Mouse (Mus musculus): ENCODE data around the gene Zfp831. TPM values are rescaled to one million over a fixed set of nuclear protein-coding genes. Genes with fewer than 3 reads are reported as not detected.

Gene Zfp831
- polyA plus RNA-seq, 1 experiment from 2014 or later: 0.04 TPM

GRCm38 (mm10) chr2:174606376-174606775 lies 37.0 kb upstream of the Zfp831 start:
- no peak overlapping the region for H3K9ac ChIP-seq
- no peak overlapping the region for H3K4me3 ChIP-seq (replicated peaks)
- H3K36me3 ChIP-seq: no peaks in the 10 kb centered on the region
- H3K27ac ChIP-seq: peak overlapping the region; percentile 9; the same call in 1 of the 2 replicates
- 76% methylated on average over 5 of the region's 5 CpGs for WGBS
- ATAC-seq (ENCODE audit: insufficient read depth, low FRiP score, low read depth): no peak
- no peaks in the 10 kb centered on the region for H3K27me3 ChIP-seq (replicated peaks)
- no peak overlapping the region for H3K4me2 ChIP-seq
- no peaks in the 10 kb centered on the region for H3K9me3 ChIP-seq
- H3K4me1 ChIP-seq: no peaks in the 10 kb centered on the region

GRCm38 (mm10) chr2:174609892-174610291 lies 33.4 kb upstream of the Zfp831 start:
- Histone ChIP-seq H3K4me3 (replicated peaks) (no peak overlapping the region), H3K36me3 (no peaks in the 10 kb centered on the region), H3K4me1 (no peaks in the 10 kb centered on the region), H3K9ac (no peak overlapping the region), H3K9me3 (no peaks in the 10 kb centered on the region), H3K27ac (no peak overlapping the region), H3K27me3 (replicated peaks) (no peaks in the 10 kb centered on the region), H3K4me2 (no peak overlapping the region)
- ATAC-seq (ENCODE audit: insufficient read depth, low FRiP score, low read depth): no peak
- 84% methylated on average over 5 of the region's 5 CpGs for WGBS

DNA sequence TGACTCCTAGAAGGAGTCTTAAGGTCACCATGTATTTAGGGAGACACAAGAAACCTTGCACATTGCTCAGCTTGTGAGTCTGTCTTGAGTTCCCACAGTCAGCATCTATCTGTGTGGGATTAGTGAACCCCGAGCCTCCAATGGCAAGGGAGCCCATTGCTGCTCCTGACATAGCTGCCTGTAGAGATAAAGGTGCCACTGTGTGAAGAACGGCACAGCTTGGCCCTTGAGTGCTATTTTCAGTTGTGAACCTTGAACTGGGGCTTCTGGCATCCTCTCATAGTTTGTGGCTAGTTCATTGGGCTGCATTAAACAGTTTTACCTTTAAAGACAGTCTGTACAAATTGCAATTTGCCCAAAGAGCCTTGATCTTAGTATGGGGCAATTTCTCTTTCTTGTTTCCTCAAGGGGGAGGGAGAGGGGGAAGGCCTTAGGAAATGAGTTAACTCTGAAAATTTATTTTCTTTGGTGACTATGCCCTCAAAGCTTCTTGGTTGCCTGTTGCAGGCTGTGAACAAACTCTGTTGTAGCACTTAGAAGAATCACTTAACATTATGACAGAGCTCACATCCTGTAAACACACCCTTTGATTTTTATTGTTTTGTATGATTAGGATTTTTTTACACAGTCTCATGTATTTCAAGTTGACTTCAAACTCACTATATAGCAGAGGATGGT lies 30.8 kb upstream of the Zfp831 start:
- Histone ChIP-seq H3K9ac (no peak overlapping the region), H3K36me3 (no peaks in the 10 kb centered on the region), H3K27me3 (replicated peaks) (no peaks in the 10 kb centered on the region), H3K4me3 (replicated peaks) (no peak overlapping the region), H3K27ac (no peak overlapping the region), H3K9me3 (no peaks in the 10 kb centered on the region), H3K4me2 (no peak overlapping the region), H3K4me1 (no peaks in the 10 kb centered on the region)
- ATAC-seq (ENCODE audit: insufficient read depth, low FRiP score, low read depth): no peak
- 65% methylated on average over 2 of the region's 2 CpGs for WGBS

DNA sequence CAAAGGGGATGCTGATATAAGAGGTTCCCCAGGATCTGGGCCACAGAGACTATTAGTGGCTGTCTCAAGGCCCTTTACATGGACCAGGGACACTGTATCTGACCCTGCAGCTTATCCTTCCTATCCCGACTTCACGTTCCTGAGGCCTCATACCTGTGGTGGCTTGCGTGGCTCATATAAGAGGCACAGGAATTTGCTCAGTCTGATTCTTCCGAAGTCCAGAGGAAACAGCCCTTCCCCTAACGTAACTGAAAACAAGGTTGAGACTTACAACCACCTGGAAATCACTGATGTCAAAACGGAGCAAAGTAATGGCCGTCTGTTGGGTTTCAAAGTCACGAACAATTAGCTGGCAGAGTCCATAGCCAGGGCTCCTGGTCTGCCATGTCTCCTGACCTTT lies 30.1 kb upstream of the Zfp831 start:
- no peaks in the 10 kb centered on the region for H3K4me1 ChIP-seq
- no peaks in the 10 kb centered on the region for H3K27me3 ChIP-seq (replicated peaks)
- no peaks in the 10 kb centered on the region for H3K36me3 ChIP-seq
- 81% methylated on average over 8 of the region's 8 CpGs for WGBS
- no peaks in the 10 kb centered on the region for H3K9me3 ChIP-seq
- no peak overlapping the region for H3K9ac ChIP-seq
- ATAC-seq (ENCODE audit: insufficient read depth, low FRiP score, low read depth): no peak
- no peak overlapping the region for H3K4me2 ChIP-seq
- H3K27ac ChIP-seq: no peak overlapping the region
- H3K4me3 ChIP-seq (replicated peaks): no peak overlapping the region

DNA sequence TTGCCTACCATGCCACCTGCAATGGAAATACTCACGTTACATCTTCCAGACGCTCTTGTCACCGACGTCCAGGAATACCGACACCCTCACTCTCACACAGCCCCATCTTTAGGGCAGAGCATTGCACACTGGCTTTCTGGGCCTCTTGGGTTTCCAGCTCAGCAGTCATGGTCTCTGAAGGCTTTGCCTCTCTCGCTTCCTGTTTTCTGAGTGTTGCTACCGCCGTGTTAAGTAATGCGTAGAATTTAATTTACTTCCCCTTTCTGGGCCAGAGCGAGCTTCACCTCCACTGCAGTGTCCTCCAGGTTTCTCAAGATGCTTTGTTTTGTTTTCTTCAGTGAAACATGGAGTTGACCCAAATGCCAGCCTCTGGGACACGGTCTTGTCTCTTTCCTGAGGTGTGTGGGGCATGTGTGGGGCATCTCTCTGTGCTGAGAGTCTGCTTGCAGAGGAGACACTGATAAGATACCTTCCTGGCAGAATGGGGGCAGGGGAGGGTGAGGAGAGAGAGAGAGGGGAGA lies 29.4 kb upstream of the Zfp831 start:
- WGBS: 68% methylated on average over 11 of the region's 11 CpGs
- Histone ChIP-seq H3K36me3 (no peaks in the 10 kb centered on the region), H3K4me3 (replicated peaks) (no peak overlapping the region), H3K4me2 (no peak overlapping the region), H3K27ac (no peak overlapping the region), H3K4me1 (no peaks in the 10 kb centered on the region), H3K9ac (no peak overlapping the region), H3K9me3 (no peaks in the 10 kb centered on the region), H3K27me3 (replicated peaks) (no peaks in the 10 kb centered on the region)
- no peak for ATAC-seq (ENCODE audit: insufficient read depth, low FRiP score, low read depth)

DNA sequence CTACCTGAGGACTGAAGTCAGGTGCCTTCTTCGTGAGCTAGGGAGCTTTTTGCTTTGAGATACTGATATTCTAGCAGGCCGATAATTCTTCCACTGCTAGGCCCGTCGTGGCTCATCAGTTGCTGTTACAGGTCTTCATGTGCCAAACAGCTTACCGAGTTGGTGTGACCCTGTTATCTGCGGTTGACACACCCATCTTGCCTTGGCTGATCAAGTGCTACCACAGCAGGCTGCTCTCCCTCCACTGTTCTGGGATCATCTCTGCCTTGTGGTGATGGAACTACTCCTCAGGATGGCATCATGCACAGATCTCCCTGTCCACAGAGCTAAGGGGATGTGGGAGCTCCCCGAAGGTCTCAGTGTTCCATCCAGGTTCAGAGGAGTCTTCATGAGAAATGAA lies 21.5 kb upstream of the Zfp831 start:
- Histone ChIP-seq H3K27ac (no peak overlapping the region), H3K36me3 (no peaks in the 10 kb centered on the region), H3K9ac (no peak overlapping the region), H3K27me3 (replicated peaks) (no peaks in the 10 kb centered on the region), H3K9me3 (no peaks in the 10 kb centered on the region), H3K4me3 (replicated peaks) (no peak overlapping the region), H3K4me1 (no peaks in the 10 kb centered on the region), H3K4me2 (no peak overlapping the region)
- WGBS: 86% methylated on average over 7 of the region's 7 CpGs
- no peak for ATAC-seq (ENCODE audit: insufficient read depth, low FRiP score, low read depth)

GRCm38 (mm10) chr2:174624430-174624829 lies 18.9 kb upstream of the Zfp831 start:
- WGBS: 81% methylated on average over 7 of the region's 7 CpGs

GRCm38 (mm10) chr2:174627021-174627420 lies 16.3 kb upstream of the Zfp831 start:
- H3K4me2 ChIP-seq: no peak overlapping the region
- H3K9ac ChIP-seq: no peak overlapping the region
- WGBS: 48% methylated on average over 8 of the region's 8 CpGs
- H3K9me3 ChIP-seq: no peaks in the 10 kb centered on the region
- no peak overlapping the region for H3K27ac ChIP-seq
- no peaks in the 10 kb centered on the region for H3K27me3 ChIP-seq (replicated peaks)
- no peaks in the 10 kb centered on the region for H3K36me3 ChIP-seq
- H3K4me1 ChIP-seq: no peaks in the 10 kb centered on the region
- ATAC-seq (ENCODE audit: insufficient read depth, low FRiP score, low read depth): no peak
- no peak overlapping the region for H3K4me3 ChIP-seq (replicated peaks)

More at GRCm38 (mm10) chr2:174624430-174624829, 18.9 kb upstream of the Zfp831 start:
- Histone ChIP-seq H3K36me3 (no peaks in the 10 kb centered on the region), H3K9me3 (no peaks in the 10 kb centered on the region), H3K9ac (no peak overlapping the region), H3K4me2 (no peak overlapping the region), H3K4me3 (replicated peaks) (no peak overlapping the region), H3K27me3 (replicated peaks) (no peaks in the 10 kb centered on the region), H3K27ac (no peak overlapping the region), H3K4me1 (no peaks in the 10 kb centered on the region)
- ATAC-seq (ENCODE audit: insufficient read depth, low FRiP score, low read depth): no peak

DNA sequence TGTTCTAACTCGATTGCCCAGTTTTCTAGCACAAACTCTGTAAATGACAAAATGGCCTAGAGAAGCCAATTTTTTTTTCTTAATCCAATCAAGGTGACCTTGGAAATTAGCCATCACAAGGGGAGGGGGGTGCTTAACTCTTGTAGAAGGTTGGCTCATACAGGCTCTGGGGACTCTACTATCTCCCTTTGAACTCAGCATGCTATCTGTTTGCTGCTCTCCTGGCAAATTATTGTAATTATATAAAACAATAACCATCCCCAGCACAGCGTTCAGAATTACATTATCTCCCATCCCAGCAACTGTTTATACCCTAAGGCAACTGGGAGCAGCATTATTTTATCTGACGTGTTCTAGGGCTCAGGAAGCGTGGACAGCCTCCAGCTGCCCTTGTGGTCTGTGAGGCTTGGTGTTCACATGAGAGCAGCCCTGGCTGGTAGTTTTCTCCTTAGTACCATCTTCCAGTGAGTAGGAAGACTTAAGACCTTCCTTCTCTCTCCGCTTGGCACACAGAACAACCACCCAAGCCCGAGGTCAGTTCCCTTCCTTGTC lies 14.0 kb upstream of the Zfp831 start:
- no peaks in the 10 kb centered on the region for H3K4me1 ChIP-seq
- H3K9me3 ChIP-seq: no peaks in the 10 kb centered on the region
- no peak overlapping the region for H3K9ac ChIP-seq
- H3K27me3 ChIP-seq (replicated peaks): no peaks in the 10 kb centered on the region
- no peak overlapping the region for H3K4me3 ChIP-seq (replicated peaks)
- H3K36me3 ChIP-seq: no peaks in the 10 kb centered on the region
- WGBS: 69% methylated on average over 6 of the region's 6 CpGs
- H3K4me2 ChIP-seq: no peak overlapping the region
- no peak overlapping the region for H3K27ac ChIP-seq
- no peak for ATAC-seq (ENCODE audit: insufficient read depth, low FRiP score, low read depth)

DNA sequence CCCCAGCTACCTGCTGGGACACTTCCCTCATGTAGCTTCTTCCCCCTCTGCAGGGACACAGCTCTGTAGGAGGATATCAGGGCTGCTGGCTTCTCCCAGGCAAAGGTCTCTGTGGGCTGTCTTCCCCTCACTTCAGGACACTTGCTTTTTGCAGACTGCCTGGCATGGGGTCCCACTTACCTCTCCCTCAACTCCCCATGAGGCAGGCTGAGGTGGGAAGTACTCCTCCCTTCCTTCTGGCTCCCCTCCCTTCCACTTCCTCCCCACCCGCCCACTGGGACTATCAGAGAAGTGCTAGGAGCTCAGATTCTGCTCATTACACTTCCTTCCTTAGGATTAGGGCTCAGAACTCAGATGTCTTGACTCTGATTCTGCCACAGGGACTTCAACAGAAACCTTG lies 6.6 kb upstream of the Zfp831 start:
- H3K27ac ChIP-seq: no peak overlapping the region
- H3K27me3 ChIP-seq (replicated peaks): no peaks in the 10 kb centered on the region
- no peak for ATAC-seq (ENCODE audit: insufficient read depth, low FRiP score, low read depth)
- no peaks in the 10 kb centered on the region for H3K9me3 ChIP-seq
- WGBS: 40% methylated on average over 1 of the region's 1 CpGs
- H3K4me2 ChIP-seq: no peak overlapping the region
- H3K4me1 ChIP-seq: no peaks in the 10 kb centered on the region
- H3K4me3 ChIP-seq (replicated peaks): no peak overlapping the region
- no peaks in the 10 kb centered on the region for H3K36me3 ChIP-seq
- H3K9ac ChIP-seq: no peak overlapping the region

DNA sequence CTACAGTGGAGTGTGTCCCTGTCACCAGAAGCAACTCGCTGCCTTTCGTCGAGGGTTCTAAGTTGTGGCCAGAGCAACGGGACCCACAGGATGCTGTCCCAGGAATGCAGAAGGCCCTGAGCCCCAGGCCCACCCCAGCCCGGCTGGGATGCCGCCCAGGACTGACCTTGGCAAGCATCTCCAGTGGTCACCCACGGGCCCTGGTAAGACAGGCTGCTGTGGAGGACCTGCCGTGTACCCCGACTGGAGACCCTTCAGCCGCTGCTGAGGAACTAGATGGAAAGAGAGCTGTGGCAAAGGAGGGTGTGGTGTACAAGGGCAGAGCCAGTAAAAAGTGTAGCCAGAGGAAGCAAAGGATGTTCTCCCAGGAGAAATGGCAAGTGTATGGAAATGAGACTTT lies 1.6 kb downstream of the Zfp831 start:
- no peak overlapping the region for H3K27ac ChIP-seq
- no peaks in the 10 kb centered on the region for H3K9me3 ChIP-seq
- no peak for ATAC-seq (ENCODE audit: insufficient read depth, low FRiP score, low read depth)
- WGBS: 85% methylated on average over 10 of the region's 10 CpGs
- no peaks in the 10 kb centered on the region for H3K36me3 ChIP-seq
- no peaks in the 10 kb centered on the region for H3K4me1 ChIP-seq
- H3K4me3 ChIP-seq (replicated peaks): no peak overlapping the region
- H3K9ac ChIP-seq: no peak overlapping the region
- no peak overlapping the region for H3K4me2 ChIP-seq
- no peaks in the 10 kb centered on the region for H3K27me3 ChIP-seq (replicated peaks)

DNA sequence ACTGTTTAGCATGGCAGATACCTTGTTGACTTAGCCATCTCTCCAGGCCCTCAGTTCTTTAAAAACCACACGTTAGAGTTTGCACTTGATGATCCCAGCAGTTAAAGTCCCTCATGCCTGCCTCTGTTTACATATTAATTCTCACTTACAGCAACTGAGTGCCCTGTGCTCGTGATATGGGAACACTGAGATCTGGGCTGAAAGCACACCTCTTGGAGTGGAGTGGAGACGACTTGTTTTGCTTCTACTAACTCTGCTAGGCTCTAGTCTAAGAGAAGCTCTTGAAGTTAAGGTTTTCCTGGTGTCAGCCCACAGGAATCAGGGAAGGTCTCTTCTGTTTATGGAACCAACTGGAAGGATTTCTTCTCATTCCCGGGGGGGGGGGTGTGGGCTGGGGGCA lies 9.5 kb downstream of the Zfp831 start:
- H3K4me3 ChIP-seq (replicated peaks): no peak overlapping the region
- WGBS: 39% methylated on average over 4 of the region's 4 CpGs
- no peaks in the 10 kb centered on the region for H3K4me1 ChIP-seq
- no peak overlapping the region for H3K27ac ChIP-seq
- H3K36me3 ChIP-seq: no peaks in the 10 kb centered on the region
- ATAC-seq (ENCODE audit: insufficient read depth, low FRiP score, low read depth): no peak
- no peaks in the 10 kb centered on the region for H3K27me3 ChIP-seq (replicated peaks)
- no peaks in the 10 kb centered on the region for H3K9me3 ChIP-seq
- H3K4me2 ChIP-seq: no peak overlapping the region
- H3K9ac ChIP-seq: no peak overlapping the region
